Mouse (Mus musculus) forebrain, embryonic 12.5 days (tissue): ENCODE measurements around the gene Atp6v1g1. TPM values are rescaled to one million over a fixed set of nuclear protein-coding genes. Genes with fewer than 3 reads are reported as not detected.

Source experiments
- ATAC-seq: fragments of 200-750 bp; cut with Nextera tagmentation; 2 replicates; pipeline ENCODE4 v1.8.0; 2017; ENCODE audit warnings: moderate TSS enrichment; ENCODE audit not compliant: low FRiP score
- H3K27ac ChIP-seq: fragments of 300-500 bp; sonication (generic); 2 replicates; pipeline ENCODE4 v1.5.1; 2016; ENCODE audit warnings: mild to moderate bottlenecking
- H3K27me3 ChIP-seq: fragments of 300-500 bp; sonication (generic); 2 replicates; pipeline ENCODE4 v1.6.1; 2016; ENCODE audit warnings: mild to moderate bottlenecking
- H3K36me3 ChIP-seq: fragments of 300-500 bp; sonication (generic); replicated peaks from 2 replicates; pipeline ENCODE4 v1.6.1; 2016; ENCODE audit warnings: mild to moderate bottlenecking
- H3K4me1 ChIP-seq: fragments of 300-500 bp; sonication (generic); 2 replicates; pipeline ENCODE4 v1.6.1; 2016
- H3K4me2 ChIP-seq: fragments of 300-500 bp; sonication (generic); 2 replicates; pipeline ENCODE4 v1.6.1; 2016; ENCODE audit warnings: mild to moderate bottlenecking, moderate library complexity
- H3K4me3 ChIP-seq: fragments of 300-500 bp; sonication (generic); replicated peaks from 2 replicates; pipeline ENCODE4 v1.5.1; 2016; ENCODE audit warnings: mild to moderate bottlenecking
- H3K9ac ChIP-seq: fragments of 300-500 bp; sonication (generic); 2 replicates; pipeline ENCODE4 v1.6.1; 2016; ENCODE audit warnings: mild to moderate bottlenecking
- H3K9me3 ChIP-seq: fragments of 300-500 bp; sonication (generic); 2 replicates; pipeline ENCODE4 v1.6.1; 2016
- WGBS: fragments of 180-500 bp; shearing (Covaris S2); methylation state at CpG from one replicate; pipeline ENCODE4 v1.1.7; 2016; 5-methylcytosine and 5-hydroxymethylcytosine counted together
- polyA plus RNA-seq: library from polyadenylated mRNA; unstranded; fragments of >200 nt; fragmentation: Nextera tagmentation; extraction: Ambion mirVana; gene quantifications from 2 replicates; pipeline ENCODE4 v1.2.1, GENCODE M21; 2016

Atp6v1g1 gene
- polyA plus RNA-seq, 1 experiment from 2014 or later = 346 TPM

DNA sequence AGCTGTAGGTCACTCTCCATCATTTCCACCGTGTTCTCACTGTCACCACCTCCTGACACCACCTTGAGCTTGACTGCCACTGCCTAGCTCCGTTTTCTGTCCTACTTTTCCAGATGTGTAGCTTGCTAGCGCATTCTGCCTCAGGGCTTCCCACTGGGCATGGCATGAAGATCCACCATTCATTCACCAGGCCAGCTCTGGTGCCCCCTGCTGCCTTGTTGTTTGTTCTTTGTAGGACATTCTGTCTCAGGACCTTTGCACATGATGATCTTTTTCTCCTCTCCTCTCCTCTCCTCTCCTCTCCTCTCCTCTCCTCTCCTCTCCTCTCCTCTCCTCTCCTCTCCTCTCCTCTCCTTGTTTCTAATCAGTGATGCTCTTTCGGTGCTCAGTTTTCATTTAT lies 18.2 kb downstream of the Atp6v1g1 start:
- 94% methylated on average over 4 of the region's 4 CpGs for WGBS
- no peak for ATAC-seq
- no peak overlapping the region for H3K4me2 ChIP-seq
- H3K4me3 ChIP-seq = no peak overlapping the region
- H3K36me3 ChIP-seq = no peaks in the 10 kb centered on the region
- H3K9ac ChIP-seq = no peak overlapping the region
- H3K27me3 ChIP-seq = peaks cover 9% of the 10 kb centered on the region; the same call in 1 of the 2 replicates
- H3K27ac ChIP-seq = no peak overlapping the region
- H3K4me1 ChIP-seq = peaks cover 27% of the 10 kb centered on the region
- no peaks in the 10 kb centered on the region for H3K9me3 ChIP-seq

DNA sequence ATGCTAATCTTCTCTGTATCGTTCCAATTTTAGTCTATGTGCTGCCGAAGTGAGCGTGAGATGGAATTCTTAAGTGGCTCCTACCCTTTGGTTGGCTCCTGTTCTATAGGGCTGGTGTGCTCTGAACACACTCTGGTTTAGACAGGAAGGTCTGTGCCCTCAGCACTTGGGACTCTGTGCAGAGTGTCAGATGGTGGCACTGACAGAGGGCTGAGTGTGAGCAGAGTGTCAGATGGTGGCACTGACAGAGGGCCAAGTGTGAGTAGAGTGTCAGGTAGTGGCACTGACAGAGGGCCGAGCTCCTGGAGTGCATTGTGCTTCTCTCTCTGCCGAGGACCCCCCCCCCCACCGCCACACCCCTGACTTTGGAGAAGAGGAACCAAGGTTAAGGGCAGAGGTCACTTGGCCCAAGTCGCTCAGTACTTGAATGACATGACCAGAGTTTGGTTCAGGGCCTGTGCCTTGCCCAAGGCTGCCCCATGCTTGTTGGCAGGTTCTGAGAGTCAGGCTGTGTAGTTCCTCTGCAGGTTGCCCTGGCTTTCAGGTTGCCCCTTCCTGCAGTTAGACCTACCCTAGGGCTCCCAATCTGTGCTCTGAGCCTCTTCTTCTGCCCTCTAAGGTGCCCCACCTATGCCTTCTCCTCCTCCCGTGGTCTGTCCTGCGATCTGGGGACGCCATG lies 23.3 kb downstream of the Atp6v1g1 start:
- no peak overlapping the region for H3K9ac ChIP-seq
- no peaks in the 10 kb centered on the region for H3K27me3 ChIP-seq
- no peak overlapping the region for H3K4me3 ChIP-seq
- H3K27ac ChIP-seq = no peak overlapping the region
- no peak overlapping the region for H3K4me2 ChIP-seq
- 89% methylated on average over 10 of the region's 10 CpGs for WGBS
- no peak for ATAC-seq
- H3K36me3 ChIP-seq = no peaks in the 10 kb centered on the region
- peaks cover 18% of the 10 kb centered on the region for H3K4me1 ChIP-seq
- no peaks in the 10 kb centered on the region for H3K9me3 ChIP-seq

DNA sequence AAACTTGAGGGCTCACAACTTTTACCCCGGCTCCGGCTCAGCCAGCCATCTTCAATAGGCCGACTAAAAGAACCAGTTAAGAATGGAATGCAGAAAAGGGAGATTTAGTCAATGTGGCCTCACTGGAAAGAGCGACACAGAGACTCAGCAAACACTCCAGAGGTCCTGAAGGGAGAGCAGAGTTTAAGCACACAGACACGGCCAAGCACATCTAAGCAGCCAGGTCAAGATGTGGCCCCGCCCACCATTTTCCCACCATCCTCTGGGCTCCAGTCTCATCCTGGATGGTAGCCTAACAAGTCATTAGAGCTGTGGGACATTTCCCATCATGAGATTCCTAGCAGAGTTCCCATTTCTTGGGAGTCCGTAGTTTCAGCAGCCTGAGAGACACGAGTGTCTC lies 24.8 kb downstream of the Atp6v1g1 start:
- 85% methylated on average over 8 of the region's 8 CpGs for WGBS
- no peak overlapping the region for H3K4me3 ChIP-seq
- H3K27ac ChIP-seq = no peak overlapping the region
- peaks cover 18% of the 10 kb centered on the region for H3K4me1 ChIP-seq
- no peak for ATAC-seq
- H3K9ac ChIP-seq = no peak overlapping the region
- no peaks in the 10 kb centered on the region for H3K27me3 ChIP-seq
- no peaks in the 10 kb centered on the region for H3K9me3 ChIP-seq
- H3K36me3 ChIP-seq = no peaks in the 10 kb centered on the region
- no peak overlapping the region for H3K4me2 ChIP-seq

DNA sequence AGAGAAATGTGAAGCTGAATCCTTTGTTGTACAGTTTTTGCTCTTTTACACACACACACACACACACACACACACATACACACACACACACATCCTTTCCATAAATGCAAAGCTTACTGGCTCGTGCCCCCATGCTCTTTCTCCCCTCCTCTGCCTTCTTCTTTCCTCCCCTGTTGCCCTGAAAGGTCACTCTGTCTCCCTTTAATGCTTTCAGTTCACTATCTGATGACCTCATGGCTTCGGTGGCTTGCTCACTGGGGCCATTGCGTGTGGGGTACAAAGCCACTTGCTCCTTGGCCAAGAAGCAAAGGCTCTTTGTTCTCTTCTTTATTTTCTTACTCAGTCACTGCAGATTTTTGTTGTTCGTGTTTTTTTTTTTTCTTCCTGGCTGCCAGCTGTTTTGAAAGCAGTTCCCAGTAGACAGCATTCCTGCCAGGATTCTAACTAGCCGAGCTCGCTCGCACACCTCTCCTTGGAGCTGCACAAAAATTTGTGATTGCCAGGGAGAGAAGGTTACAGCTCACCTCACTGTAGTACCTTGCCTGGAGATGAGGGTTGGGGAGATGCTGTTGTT lies 25.7 kb downstream of the Atp6v1g1 start:
- no peak for ATAC-seq
- no peak overlapping the region for H3K4me3 ChIP-seq
- no peaks in the 10 kb centered on the region for H3K9me3 ChIP-seq
- WGBS = 15% methylated on average over 7 of the region's 7 CpGs
- peak overlapping the region; percentile 31 for H3K27ac ChIP-seq
- no peak overlapping the region for H3K9ac ChIP-seq
- H3K27me3 ChIP-seq = no peaks in the 10 kb centered on the region
- peaks cover 18% of the 10 kb centered on the region for H3K4me1 ChIP-seq
- H3K4me2 ChIP-seq = no peak overlapping the region
- H3K36me3 ChIP-seq = no peaks in the 10 kb centered on the region

DNA sequence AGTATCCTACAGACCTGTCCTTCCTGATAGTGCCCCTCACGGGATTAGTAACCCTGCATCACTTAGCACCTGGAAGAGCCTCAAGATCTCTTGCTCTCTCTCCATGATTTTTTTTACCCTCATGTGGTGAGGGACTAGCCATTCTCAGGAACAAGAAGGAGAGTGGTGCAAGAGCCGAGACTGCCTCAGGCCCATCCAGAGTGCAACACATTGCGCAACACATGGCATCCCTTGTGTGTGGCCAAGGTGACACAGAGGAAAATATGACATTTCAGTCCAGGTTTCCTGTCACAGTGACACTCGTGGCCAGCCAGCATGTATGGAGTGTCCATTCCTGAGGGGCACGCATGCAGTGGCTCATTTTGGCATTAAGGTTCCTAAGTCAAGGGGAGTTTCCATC lies 28.0 kb downstream of the Atp6v1g1 start:
- ATAC-seq = no peak
- H3K36me3 ChIP-seq = no peaks in the 10 kb centered on the region
- peaks cover 18% of the 10 kb centered on the region for H3K4me1 ChIP-seq
- no peaks in the 10 kb centered on the region for H3K27me3 ChIP-seq
- 95% methylated on average over 5 of the region's 5 CpGs for WGBS
- no peak overlapping the region for H3K27ac ChIP-seq
- no peak overlapping the region for H3K9ac ChIP-seq
- H3K4me3 ChIP-seq = no peak overlapping the region
- H3K9me3 ChIP-seq = no peaks in the 10 kb centered on the region
- no peak overlapping the region for H3K4me2 ChIP-seq

DNA sequence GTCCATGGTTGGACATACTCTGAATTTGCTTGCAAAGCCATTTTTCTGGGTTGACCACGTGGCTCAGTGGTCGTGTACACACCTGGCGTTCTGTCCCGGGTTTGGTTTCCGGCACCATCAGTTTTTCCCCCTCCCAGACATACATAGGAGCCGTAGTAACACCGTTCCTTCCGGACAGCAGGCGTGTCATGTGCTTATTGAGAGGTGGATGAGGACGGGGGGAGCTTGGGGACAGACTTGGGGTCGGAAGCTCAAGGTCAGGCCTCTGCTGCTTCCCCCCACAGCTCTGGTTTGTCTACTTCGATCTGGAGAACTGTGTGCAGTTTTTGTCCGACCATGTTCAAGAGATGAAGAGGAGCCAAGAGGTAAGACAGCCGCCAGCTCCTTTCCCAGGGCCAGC lies 35.1 kb downstream of the Atp6v1g1 start:
- WGBS = 84% methylated on average over 14 of the region's 14 CpGs
- Histone ChIP-seq H3K27me3 (no peaks in the 10 kb centered on the region), H3K4me2 (no peak overlapping the region), H3K9ac (no peak overlapping the region), H3K4me3 (no peak overlapping the region), H3K36me3 (no peaks in the 10 kb centered on the region), H3K4me1 (peaks cover 10% of the 10 kb centered on the region), H3K9me3 (no peaks in the 10 kb centered on the region), H3K27ac (peak overlapping the region; percentile 47)
- peak; percentile 51; the same call in 1 of the 2 replicates for ATAC-seq

DNA sequence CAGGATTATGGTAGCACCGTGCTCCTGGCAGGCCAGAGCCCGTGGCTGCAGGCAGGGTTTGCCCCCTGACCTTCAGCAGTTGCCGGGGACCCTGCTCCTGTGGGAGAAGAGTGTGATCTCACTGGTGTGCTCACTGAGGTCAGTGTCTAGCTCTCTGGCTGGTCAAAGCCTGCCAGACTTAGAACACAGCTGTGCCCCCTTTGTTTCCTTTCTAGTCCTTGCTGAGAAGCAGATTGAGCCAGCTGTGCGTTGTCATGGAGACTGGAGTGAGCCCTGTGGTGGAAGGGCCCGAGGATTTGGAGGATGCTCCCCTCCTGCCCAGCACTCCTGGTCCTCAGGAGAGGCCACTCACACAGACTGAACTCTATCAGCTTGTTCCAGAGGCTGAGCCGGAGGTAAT lies 35.5 kb downstream of the Atp6v1g1 start:
- H3K4me2 ChIP-seq = no peak overlapping the region
- 26% methylated on average over 6 of the region's 6 CpGs for WGBS
- no peak overlapping the region for H3K9ac ChIP-seq

DNA sequence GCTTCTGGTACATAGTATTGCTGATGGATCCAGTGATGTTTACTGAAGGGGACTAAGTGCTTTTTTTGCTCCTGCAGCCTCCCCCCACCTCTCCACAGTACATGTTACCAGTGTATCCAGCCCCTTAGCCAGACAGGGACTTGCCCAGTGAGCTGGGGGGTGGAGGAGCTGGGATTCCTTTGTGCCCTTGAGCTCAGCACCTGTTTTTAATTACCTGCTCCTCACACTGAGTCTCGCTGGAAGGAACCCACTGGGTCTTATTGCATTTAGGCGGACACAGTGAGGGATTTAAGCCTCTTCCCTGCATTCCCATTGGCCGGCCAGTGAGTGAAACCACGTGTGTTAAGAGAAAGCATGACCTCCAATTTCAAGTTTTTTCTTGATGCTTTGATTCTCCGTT lies 38.0 kb downstream of the Atp6v1g1 start:
- H3K4me2 ChIP-seq = no peak overlapping the region
- H3K9ac ChIP-seq = no peak overlapping the region
- H3K27me3 ChIP-seq = no peaks in the 10 kb centered on the region
- whole genome bisulfite sequencing = 62% methylated on average over 5 of the region's 5 CpGs
- peaks cover 10% of the 10 kb centered on the region for H3K4me1 ChIP-seq
- no peaks in the 10 kb centered on the region for H3K36me3 ChIP-seq
- no peak for ATAC-seq
- no peaks in the 10 kb centered on the region for H3K9me3 ChIP-seq
- no peak overlapping the region for H3K27ac ChIP-seq
- no peak overlapping the region for H3K4me3 ChIP-seq

More for the DNA sequence above, 35.5 kb downstream of the Atp6v1g1 start:
- Histone ChIP-seq H3K36me3 (no peaks in the 10 kb centered on the region), H3K9me3 (no peaks in the 10 kb centered on the region), H3K4me3 (no peak overlapping the region), H3K27ac (peak overlapping the region; percentile 47), H3K4me1 (peaks cover 10% of the 10 kb centered on the region), H3K27me3 (no peaks in the 10 kb centered on the region)
- peak; percentile 74 for ATAC-seq

DNA sequence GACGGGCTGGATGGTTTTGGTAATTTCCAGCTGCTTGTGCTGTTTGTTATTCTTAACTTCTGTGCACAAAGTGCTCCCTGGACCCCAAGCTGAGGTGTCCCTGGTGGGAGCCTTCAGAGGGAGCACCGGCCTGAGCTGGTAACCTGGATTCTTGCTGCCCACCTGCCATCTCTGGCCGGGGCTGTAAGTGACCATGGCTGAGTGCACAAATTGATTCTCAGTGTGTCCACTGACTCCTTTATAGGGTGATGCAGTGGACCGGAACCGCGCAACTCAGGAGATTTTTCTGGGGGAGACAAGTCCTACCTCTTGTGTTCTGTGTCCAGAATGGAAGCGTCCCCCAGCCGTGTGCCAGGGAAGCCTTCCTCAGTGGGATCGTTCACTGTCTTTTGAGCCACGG lies 40.6 kb downstream of the Atp6v1g1 start:
- no peak overlapping the region for H3K4me3 ChIP-seq
- no peak overlapping the region for H3K9ac ChIP-seq
- peaks cover 2% of the 10 kb centered on the region for H3K4me1 ChIP-seq
- H3K9me3 ChIP-seq = no peaks in the 10 kb centered on the region
- H3K27ac ChIP-seq = no peak overlapping the region
- H3K36me3 ChIP-seq = no peaks in the 10 kb centered on the region
- no peaks in the 10 kb centered on the region for H3K27me3 ChIP-seq
- WGBS = 87% methylated on average over 10 of the region's 10 CpGs
- ATAC-seq = no peak
- no peak overlapping the region for H3K4me2 ChIP-seq

DNA sequence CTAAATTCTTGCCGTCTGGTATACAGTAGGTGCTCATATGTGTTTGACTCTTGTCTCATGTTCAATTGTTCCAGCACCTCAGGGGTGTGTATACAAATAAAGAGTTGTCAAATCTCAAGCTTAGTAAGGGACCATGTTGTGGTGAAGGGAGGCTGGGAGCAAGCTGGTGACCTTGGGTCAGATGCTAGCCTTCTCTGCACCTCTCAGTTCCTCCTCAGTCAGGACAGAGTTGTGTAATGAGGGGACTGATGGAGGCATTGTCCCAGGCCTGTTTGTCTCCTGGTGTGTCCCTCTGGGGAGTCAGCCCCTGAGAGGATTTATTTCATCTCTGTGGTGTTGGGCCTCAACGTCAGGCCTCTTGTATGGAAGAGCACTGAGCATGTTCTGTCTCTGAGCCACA lies 41.7 kb downstream of the Atp6v1g1 start:
- Histone ChIP-seq H3K4me2 (no peak overlapping the region), H3K4me1 (no peaks in the 10 kb centered on the region), H3K27me3 (no peaks in the 10 kb centered on the region), H3K27ac (no peak overlapping the region), H3K36me3 (no peaks in the 10 kb centered on the region), H3K4me3 (no peak overlapping the region), H3K9me3 (no peaks in the 10 kb centered on the region), H3K9ac (no peak overlapping the region)
- no peak for ATAC-seq
- 74% methylated on average over 2 of the region's 2 CpGs for WGBS

DNA sequence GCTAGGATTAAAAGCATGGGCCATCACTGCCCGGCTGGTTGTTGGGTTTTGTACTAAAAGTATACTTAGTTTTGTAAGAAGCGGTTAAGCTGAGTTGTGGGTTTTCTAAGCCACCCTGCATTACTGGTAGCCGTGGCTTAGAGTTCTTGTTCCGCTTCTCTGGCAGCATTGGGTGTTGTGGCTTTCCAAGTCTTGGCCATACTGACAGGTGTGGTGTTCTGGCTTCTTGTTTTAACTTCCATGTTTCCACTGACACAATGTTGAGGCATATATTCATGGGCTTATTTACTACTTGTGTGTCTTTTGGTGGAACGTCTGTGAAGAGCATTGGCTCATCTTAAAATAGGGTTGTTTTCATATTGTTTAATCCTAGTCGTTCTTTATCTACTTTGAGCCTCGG lies 45.4 kb downstream of the Atp6v1g1 start:
- 91% methylated on average over 7 of the region's 7 CpGs for WGBS

DNA sequence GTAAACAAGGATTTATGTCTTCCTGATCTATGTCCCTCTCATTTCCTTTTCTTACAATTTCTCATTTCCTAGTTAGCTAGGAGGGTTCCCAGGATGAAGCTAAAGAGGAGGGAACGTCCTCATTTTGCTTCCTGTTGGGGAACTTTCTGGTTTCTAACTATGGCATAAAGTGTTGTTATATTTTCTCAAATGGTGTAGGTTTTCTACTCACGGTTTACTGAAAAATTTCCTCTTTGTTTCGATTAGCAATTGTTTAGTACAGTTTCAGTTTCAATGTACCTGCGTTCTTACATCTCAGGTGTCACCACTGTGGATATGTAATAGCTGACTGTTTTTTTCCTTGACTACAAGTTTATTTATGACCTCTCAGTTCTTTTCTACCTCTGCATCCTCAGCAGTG lies 46.0 kb downstream of the Atp6v1g1 start:
- no peak for ATAC-seq
- WGBS = 90% methylated on average over 4 of the region's 4 CpGs
- Histone ChIP-seq H3K9me3 (no peaks in the 10 kb centered on the region), H3K36me3 (no peaks in the 10 kb centered on the region), H3K4me1 (peaks cover 4% of the 10 kb centered on the region; the same call in 1 of the 2 replicates), H3K4me3 (no peak overlapping the region), H3K9ac (no peak overlapping the region), H3K27me3 (no peaks in the 10 kb centered on the region), H3K27ac (no peak overlapping the region), H3K4me2 (no peak overlapping the region)

More for the DNA sequence above, 45.4 kb downstream of the Atp6v1g1 start:
- Histone ChIP-seq H3K4me2 (no peak overlapping the region), H3K4me1 (peaks cover 4% of the 10 kb centered on the region; the same call in 1 of the 2 replicates), H3K27ac (no peak overlapping the region), H3K36me3 (no peaks in the 10 kb centered on the region), H3K27me3 (no peaks in the 10 kb centered on the region), H3K9me3 (no peaks in the 10 kb centered on the region), H3K9ac (no peak overlapping the region), H3K4me3 (no peak overlapping the region)
- no peak for ATAC-seq
